Mouse (Mus musculus): ENCODE results near the gene Coq4.

DNA sequence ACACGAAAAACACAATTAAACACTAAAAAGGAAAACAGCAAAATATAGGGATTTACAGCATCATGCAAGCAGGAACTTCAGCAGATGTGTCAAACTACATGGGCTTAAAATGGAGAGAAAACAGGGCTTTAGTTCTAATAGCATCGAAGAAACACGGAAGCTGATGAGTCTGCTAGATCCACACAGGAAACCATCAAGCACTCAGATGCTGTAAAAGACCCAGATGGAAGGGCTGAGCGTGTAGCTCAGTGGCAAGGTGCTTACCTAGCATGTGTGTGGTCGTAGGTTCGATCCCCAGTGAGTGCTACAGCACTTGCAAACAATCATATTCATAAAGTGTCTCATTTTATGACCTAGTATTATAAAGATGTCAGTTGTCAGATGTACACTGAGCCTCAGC, 46.1 kb upstream of the Coq4 start:
- TF ChIP-seq CTCF (IDR thresholded peaks at IDR 0.05; ENCODE audit: low read depth) (no peak), EP300 (IDR thresholded peaks at IDR 0.05; ENCODE audit: low read depth) (no peak)

Measured in heart, postnatal 0 days (tissue).